Mouse (Mus musculus): Measurements from ENCODE around the gene Suclg2. TPM values are rescaled to one million over a fixed set of nuclear protein-coding genes. Genes with fewer than 3 reads are reported as not detected.

Suclg2 gene
- 10 to 100 TPM; 27.1 to 35.0 TPM for polyA plus RNA-seq (2017; shearing (Covaris generic))

DNA sequence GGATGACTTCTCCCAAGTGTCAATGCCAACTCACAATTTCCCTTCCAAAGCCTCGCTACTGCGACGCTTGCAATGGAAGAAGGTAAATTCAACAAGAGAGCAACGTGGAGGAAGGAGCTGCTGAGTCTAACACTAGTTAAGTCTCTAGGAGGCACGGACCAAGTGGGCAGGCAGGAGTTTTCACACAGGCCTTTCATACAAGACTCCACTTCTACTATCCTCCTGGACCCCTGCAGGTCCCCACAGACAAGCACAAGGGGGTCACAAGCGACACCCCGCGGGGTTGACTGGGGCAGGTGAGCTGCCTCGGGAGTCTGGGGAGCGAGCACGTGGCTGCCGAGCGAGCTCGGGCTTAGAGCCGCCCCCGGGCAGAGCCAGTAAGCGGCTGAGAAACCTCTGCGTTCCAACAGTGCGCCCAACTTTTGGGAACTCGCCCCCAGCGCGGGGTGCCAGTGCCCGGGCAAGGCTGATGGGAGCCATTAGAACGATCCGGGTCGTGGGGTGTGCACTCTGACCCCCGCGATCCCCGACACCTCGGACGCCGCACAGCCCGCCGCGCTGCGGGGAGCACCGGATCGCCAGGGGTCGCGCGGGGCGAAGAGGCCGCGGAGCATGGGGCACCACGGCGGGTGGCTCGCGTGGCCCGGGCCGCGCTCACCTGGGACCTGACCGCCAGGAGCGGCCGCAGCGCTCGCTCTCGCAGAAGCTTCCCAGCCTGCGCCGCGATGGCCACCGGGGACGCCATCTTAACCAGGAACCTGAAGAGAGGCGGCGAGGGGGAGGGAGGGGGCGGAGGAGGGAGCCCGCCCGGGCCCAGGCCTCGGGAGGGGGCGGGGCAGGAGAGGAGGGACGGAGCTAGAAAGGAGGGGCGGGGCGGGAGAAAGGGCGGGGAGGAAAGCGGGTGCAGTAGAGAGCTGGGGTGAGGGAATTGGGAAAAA is at the start of gene Suclg2:
Suclg2 (minus strand) TSS at position 770 of the 938 bp plus-strand sequence.

All from activated CD4-positive, CD25-positive, alpha-beta regulatory T cell (primary cell).